Mouse (Mus musculus) cortical plate, adult 2 months (tissue): ENCODE data around the gene Nectin1.

Experiments used
- CTCF ChIP-seq: fragments of 200-500 bp; IDR thresholded peaks from 2 replicates; pipeline ENCODE4 v1.5.1; 2011; ENCODE audit warnings: mild to moderate bottlenecking, control low read depth, low read length; ENCODE audit not compliant: insufficient read depth; ENCODE audit errors: extremely low read depth
- POLR2A ChIP-seq: fragments of 200-500 bp; IDR thresholded peaks from 2 replicates; pipeline ENCODE4 v1.6.1; 2011; ENCODE audit warnings: mild to moderate bottlenecking, low read length, control low read depth; ENCODE audit not compliant: insufficient read depth; ENCODE audit errors: extremely low read depth

DNA sequence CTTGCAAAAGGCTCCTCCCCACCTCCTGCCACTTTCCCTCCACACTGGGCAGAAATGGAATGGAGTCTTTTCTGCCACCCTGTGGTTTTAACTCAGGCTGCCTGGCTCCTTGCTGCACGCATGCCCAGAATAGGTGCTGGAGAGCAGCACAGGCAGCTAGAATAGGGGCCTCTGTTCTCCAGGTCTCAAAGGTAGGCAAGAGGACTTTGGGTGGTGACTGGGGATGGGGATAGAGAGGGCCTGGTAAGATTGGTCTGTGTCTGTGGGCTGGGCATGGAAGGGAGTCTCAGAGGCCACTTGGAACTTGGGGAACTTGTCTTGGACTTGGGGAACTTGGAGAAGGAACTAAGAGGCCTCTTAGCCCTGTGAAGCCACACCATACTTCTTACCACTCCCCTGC, 27.3 kb downstream of the Nectin1 start:
- TF ChIP-seq CTCF = no peak
- no peak for TF ChIP-seq POLR2A
